Mouse (Mus musculus): ENCODE measurements around the gene Ptpn12. TPM values are rescaled to one million over a fixed set of nuclear protein-coding genes. Genes with fewer than 3 reads are reported as not detected.

Ptpn12 gene
- total and polyA plus RNA-seq, 2 experiments from 2014 or later: 11.6 to 23.8 TPM

DNA sequence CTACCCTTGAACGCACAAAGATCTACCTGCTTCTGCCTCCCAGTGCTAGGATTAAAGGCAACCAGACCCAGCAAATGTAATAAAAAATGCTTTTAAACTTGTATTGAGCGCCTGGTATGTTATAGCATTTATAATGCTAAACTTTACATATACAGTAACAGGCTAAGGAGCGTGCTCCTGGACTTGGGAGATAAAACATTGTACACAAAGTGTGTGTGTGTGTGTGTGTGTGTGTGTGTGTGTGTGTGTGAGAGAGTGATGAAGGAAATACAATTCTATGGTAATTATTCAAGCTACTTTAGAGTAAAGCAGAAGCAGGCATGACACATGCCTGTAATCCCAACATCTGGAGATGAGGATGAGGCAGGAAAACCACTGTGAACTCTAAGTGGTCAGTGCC, 99.4 kb downstream of the Ptpn12 start, which contains the start of gene Rsbn1l:
Gene Rsbn1l, minus strand, starts transcription at position 101 of the 400 bp plus-strand sequence.
- Histone ChIP-seq H3K36me3 (replicated peaks; ENCODE audit: control insufficient read depth, insufficient read depth, low read length) (peaks cover 9% of the 10 kb centered on the region; the same call in 1 of the 2 replicates), H3K4me1 (ENCODE audit: control insufficient read depth, insufficient read depth) (peaks cover 19% of the 10 kb centered on the region), H3K4me3 (ENCODE audit: low read depth, low read length) (no peak within 1 kb of the TSS), H3K27me3 (ENCODE audit: control insufficient read depth, insufficient read depth, low read length) (no peaks in the 10 kb centered on the region), H3K9me3 (replicated peaks; ENCODE audit: control insufficient read depth, low read length) (no peaks in the 10 kb centered on the region), H3K27ac (ENCODE audit: low read depth) (0 out of 2 replicates have a peak within 1 kb of the TSS, but pooled peaks have one; percentile 48), H3K4me2 (ENCODE audit: low read depth, low read length) (no peak within 1 kb of the TSS), H3K9ac (replicated peaks; ENCODE audit: low read depth, low read length) (no peak within 1 kb of the TSS)
- DNase-seq (ENCODE audit: low spot score): no peak
- TF ChIP-seq CTCF (IDR thresholded peaks at IDR 0.05; ENCODE audit: low read depth): no peak
- no peak for TF ChIP-seq EP300 (IDR thresholded peaks at IDR 0.05; ENCODE audit: low read depth)
- ATAC-seq (ENCODE audit: insufficient read depth, low read depth): no peak
- 96% methylated on average over 3 of the region's 3 CpGs for WGBS

DNA sequence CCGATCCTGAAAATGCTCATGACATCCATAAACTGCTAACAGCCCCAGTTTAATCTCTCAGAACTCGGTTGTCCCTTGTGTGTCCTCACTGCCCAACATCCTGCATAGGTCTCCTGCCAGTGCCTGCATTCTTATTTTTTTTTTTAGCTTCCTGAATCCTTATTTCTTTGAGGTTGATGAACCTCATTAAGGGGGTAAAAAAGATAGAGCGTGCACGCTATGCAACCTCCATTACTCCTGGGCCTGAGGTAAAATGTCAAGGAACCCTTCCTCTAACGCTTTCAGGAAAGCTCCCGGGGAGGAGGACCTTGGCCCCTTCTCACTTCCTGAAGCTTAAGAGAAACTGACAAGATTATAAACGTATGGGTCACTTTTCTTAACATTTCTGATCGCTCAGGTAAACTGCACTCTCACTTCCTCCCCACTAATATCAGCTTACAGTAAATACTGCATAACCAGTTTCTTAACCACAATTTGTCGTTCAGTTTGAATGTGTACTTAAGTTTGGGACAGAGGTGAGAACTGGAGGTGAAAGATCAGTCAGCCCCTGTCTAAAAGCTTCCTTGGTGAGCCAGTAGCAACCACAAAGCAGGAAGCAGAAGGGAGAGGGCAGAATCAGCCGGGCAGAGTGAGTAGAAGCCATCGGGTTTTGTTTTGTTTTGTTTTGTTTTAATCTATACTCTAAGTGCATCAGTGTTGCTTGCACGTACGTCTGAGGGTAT, 100.4 kb downstream of the Ptpn12 start:
- no peak for ATAC-seq (ENCODE audit: insufficient read depth, low read depth)
- Histone ChIP-seq H3K4me1 (ENCODE audit: control insufficient read depth, insufficient read depth) (peaks cover 19% of the 10 kb centered on the region), H3K27ac (ENCODE audit: low read depth) (peak overlapping the region; percentile 48; the same call in 1 of the 2 replicates), H3K9ac (replicated peaks; ENCODE audit: low read depth, low read length) (no peak overlapping the region), H3K27me3 (ENCODE audit: control insufficient read depth, insufficient read depth, low read length) (no peaks in the 10 kb centered on the region), H3K4me2 (ENCODE audit: low read depth, low read length) (no peak overlapping the region), H3K36me3 (replicated peaks; ENCODE audit: control insufficient read depth, insufficient read depth, low read length) (peaks cover 9% of the 10 kb centered on the region; the same call in 1 of the 2 replicates), H3K4me3 (ENCODE audit: low read depth, low read length) (no peak overlapping the region), H3K9me3 (replicated peaks; ENCODE audit: control insufficient read depth, low read length) (no peaks in the 10 kb centered on the region)
- 64% methylated on average over 13 of the region's 13 CpGs for WGBS
- TF ChIP-seq EP300 (IDR thresholded peaks at IDR 0.05; ENCODE audit: low read depth) (no peak), CTCF (IDR thresholded peaks at IDR 0.05; ENCODE audit: low read depth) (no peak)
- no peak for DNase-seq (ENCODE audit: low spot score)

DNA sequence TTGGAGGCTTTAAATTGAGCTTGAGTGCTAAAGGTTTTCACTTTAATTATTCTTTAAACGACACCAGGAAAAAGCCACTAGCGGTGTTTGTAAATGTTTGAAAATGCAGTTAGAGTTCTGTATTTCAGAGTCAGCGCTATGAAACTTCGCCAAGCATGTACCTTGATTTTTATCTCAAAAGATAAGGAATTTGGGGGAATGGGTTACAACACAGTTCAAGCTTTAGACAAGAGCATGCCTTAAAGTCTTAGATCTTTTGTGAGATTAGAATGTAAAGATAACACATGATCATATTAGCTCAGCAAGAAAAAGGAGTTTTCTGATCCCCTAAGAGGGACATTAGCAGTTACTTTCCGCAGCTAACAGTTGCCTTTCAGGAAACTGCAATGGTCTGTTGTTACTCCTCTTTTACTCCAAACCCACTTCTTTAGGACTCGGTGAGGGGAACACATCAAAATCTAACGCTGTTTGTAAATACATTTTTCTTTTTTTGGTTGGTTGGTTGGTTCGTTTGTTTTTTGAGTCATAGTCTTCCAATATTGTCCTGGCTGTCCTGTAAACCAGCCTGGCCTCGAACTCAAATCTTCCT, 103.3 kb downstream of the Ptpn12 start:
- Histone ChIP-seq H3K4me3 (ENCODE audit: low read depth, low read length) (peak overlapping the region; percentile 97), H3K9ac (replicated peaks; ENCODE audit: low read depth, low read length) (peak overlapping the region; percentile 98), H3K9me3 (replicated peaks; ENCODE audit: control insufficient read depth, low read length) (no peaks in the 10 kb centered on the region), H3K36me3 (replicated peaks; ENCODE audit: control insufficient read depth, insufficient read depth, low read length) (peaks cover 9% of the 10 kb centered on the region; the same call in 1 of the 2 replicates), H3K27me3 (ENCODE audit: control insufficient read depth, insufficient read depth, low read length) (no peaks in the 10 kb centered on the region), H3K4me2 (ENCODE audit: low read depth, low read length) (peak overlapping the region; percentile 82), H3K4me1 (ENCODE audit: control insufficient read depth, insufficient read depth) (peaks cover 25% of the 10 kb centered on the region), H3K27ac (ENCODE audit: low read depth) (peak overlapping the region; percentile 98)
- 14% methylated on average over 9 of the region's 9 CpGs for WGBS
- no peak for DNase-seq (ENCODE audit: low spot score)
- TF ChIP-seq EP300 (IDR thresholded peaks at IDR 0.05; ENCODE audit: low read depth) (no peak), CTCF (IDR thresholded peaks at IDR 0.05; ENCODE audit: low read depth) (no peak)
- ATAC-seq (ENCODE audit: insufficient read depth, low read depth): no peak

DNA sequence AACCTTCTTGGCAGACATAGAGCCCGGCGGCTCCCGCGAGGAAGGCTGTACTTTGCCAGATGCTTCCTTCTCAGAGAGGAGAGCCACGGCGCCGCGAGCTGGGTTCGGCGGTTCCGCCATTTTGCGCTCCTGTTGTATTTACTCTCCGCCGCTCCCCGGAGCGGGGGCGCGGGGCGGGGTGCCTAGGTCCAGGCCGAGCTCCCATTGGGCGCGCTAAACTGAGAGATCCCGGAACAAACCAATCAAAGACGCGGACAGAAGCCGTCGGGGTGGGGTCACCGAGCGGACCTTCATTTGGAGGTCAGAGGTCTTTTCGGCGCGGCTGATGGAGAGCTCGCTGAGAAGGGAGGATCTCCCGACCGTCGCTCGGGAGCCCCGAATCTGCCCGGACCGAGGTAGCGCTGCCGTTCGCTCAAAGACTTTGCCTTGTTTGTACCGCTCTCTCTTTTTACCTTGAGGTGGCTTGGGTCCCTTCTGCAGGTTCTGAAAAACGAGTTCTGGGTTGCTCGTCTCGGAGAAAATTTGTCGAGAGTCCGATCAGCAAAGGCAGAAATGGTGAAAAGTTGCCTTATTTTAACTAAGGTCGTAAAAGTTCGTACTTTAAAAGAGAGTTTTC, 103.9 kb downstream of the Ptpn12 start:
- Histone ChIP-seq H3K4me1 (ENCODE audit: control insufficient read depth, insufficient read depth) (peaks cover 25% of the 10 kb centered on the region), H3K9me3 (replicated peaks; ENCODE audit: control insufficient read depth, low read length) (no peaks in the 10 kb centered on the region), H3K4me3 (ENCODE audit: low read depth, low read length) (peak overlapping the region; percentile 97), H3K36me3 (replicated peaks; ENCODE audit: control insufficient read depth, insufficient read depth, low read length) (peaks cover 7% of the 10 kb centered on the region; the same call in 1 of the 2 replicates), H3K27ac (ENCODE audit: low read depth) (peak overlapping the region; percentile 98), H3K4me2 (ENCODE audit: low read depth, low read length) (peak overlapping the region; percentile 82), H3K27me3 (ENCODE audit: control insufficient read depth, insufficient read depth, low read length) (no peaks in the 10 kb centered on the region), H3K9ac (replicated peaks; ENCODE audit: low read depth, low read length) (peak overlapping the region; percentile 98)
- ATAC-seq (ENCODE audit: insufficient read depth, low read depth) (peak; percentile 99), DNase-seq (ENCODE audit: low spot score) (peak; percentile 97)
- no peak for TF ChIP-seq EP300 (IDR thresholded peaks at IDR 0.05; ENCODE audit: low read depth)
- WGBS: under 1% methylated on average over 51 of the region's 51 CpGs

DNA sequence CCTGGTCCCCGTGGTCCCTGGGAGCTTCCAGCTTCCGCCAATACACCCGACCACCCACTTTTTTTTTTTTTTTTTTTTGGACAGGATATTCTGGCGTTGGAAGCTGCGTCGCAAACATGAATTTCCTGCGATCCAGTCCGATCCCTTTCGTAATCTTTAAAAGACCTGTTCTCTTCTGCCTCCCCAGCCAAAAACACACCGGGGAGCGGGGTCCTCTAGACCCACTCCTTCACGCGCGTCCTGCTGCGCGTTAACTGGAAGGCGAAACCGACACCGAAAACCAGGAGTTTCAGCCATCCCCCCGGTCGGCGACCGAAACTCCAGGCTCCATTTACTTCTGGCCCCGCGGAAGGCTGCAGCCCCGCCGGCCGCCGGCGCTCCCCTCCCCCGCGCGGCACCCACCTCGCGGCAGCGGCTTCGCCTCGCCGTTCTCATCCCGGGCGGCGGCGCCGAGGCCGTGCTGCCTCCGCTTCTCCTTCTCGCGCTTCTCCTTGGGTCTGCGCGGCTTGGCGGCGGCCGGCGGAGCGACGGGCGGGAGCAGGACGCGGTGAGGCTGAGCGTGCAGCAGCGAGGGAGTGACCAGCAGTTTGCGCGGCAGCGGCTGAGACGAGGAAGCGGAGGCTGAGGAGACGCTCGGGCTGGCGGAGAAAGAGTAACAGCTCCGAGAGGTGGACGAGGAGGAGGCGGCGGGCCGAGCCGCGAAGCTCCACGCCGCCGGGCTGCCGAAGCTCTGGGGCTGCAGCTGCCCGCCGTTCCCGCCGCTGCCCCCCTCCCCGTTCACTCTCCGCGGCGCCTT, 104.7 kb downstream of the Ptpn12 start:
- Histone ChIP-seq H3K9me3 (replicated peaks; ENCODE audit: control insufficient read depth, low read length) (no peaks in the 10 kb centered on the region), H3K4me3 (ENCODE audit: low read depth, low read length) (peak overlapping the region; percentile 97), H3K9ac (replicated peaks; ENCODE audit: low read depth, low read length) (peak overlapping the region; percentile 98), H3K36me3 (replicated peaks; ENCODE audit: control insufficient read depth, insufficient read depth, low read length) (no peaks in the 10 kb centered on the region; the same call in 1 of the 2 replicates), H3K4me2 (ENCODE audit: low read depth, low read length) (peak overlapping the region; percentile 82), H3K27me3 (ENCODE audit: control insufficient read depth, insufficient read depth, low read length) (no peaks in the 10 kb centered on the region), H3K4me1 (ENCODE audit: control insufficient read depth, insufficient read depth) (peaks cover 25% of the 10 kb centered on the region), H3K27ac (ENCODE audit: low read depth) (peak overlapping the region; percentile 98)
- 0% methylated on average over 66 of the region's 88 CpGs for WGBS
- peak; percentile 57 for ATAC-seq (ENCODE audit: insufficient read depth, low read depth)
- TF ChIP-seq CTCF (IDR thresholded peaks at IDR 0.05; ENCODE audit: low read depth): no peak
- no peak for TF ChIP-seq EP300 (IDR thresholded peaks at IDR 0.05; ENCODE audit: low read depth)
- no peak for DNase-seq (ENCODE audit: low spot score)

Measured in heart, postnatal 0 days (tissue).